Mouse (Mus musculus) ES-E14 (cell line): ENCODE results near the gene Doc2b.

Source experiments
- CHD2 ChIP-seq: IDR thresholded peaks from 2 replicates; pipeline ENCODE4 v1.6.1; 2014; ENCODE audit warnings: mild to moderate bottlenecking, low read depth, low read length, inconsistent platforms
- HCFC1 ChIP-seq: IDR thresholded peaks from 2 replicates; pipeline ENCODE4 v1.6.1; 2012; ENCODE audit warnings: low read length, inconsistent platforms, borderline replicate concordance; ENCODE audit not compliant: insufficient read depth
- MAFK ChIP-seq: IDR thresholded peaks from 2 replicates; pipeline ENCODE4 v1.6.1; 2014; ENCODE audit warnings: mild to moderate bottlenecking, low read depth, low read length, inconsistent platforms; ENCODE audit not compliant: insufficient read depth
- ZC3H11A ChIP-seq: IDR thresholded peaks from 2 replicates; pipeline ENCODE4 v1.6.1; 2012; ENCODE audit warnings: low read depth, mild to moderate bottlenecking, inconsistent platforms, low read length, borderline replicate concordance
- ZNF384 ChIP-seq: IDR thresholded peaks from 2 replicates; pipeline ENCODE4 v1.6.1; 2012; ENCODE audit warnings: low read depth, low read length, inconsistent platforms

- TF ChIP-seq ZC3H11A (no peak), MAFK (no peak), CHD2 (no peak), ZNF384 (no peak), HCFC1 (no peak)
Measured at GRCm38 (mm10) chr11:75738477-75738821, 57.4 kb downstream of the Doc2b start.
